Mouse (Mus musculus) regulatory T cell (primary cell): Measurements from ENCODE around the gene Mydgf.

Source experiments
- in situ Hi-C: fragments of 300-600 bp; cut with MboI, MseI; formaldehyde crosslinking; loops from one replicate; pipeline ENCODE4 v1.15.1; 2025; ENCODE audit warnings: high pct_unique_total_duplicates

The Mydgf gene

GRCm38 (mm10) chr17:56194357-56194756 lies 10.6 kb upstream of the Mydgf start:
- in situ Hi-C loops = no loop called here

GRCm38 (mm10) chr17:56191266-56191665 lies 7.5 kb upstream of the Mydgf start:
- in situ Hi-C loops = no loop called here

- in situ Hi-C loops = no loop called here
Measured at GRCm38 (mm10) chr17:56185281-56186141, 1.8 kb upstream of the Mydgf start.

GRCm38 (mm10) chr17:56182975-56183657 lies 604 bp downstream of the Mydgf start:
- in situ Hi-C loops = no loop called here

- in situ Hi-C loops = no loop called here
Measured at GRCm38 (mm10) chr17:56175416-56175815, 8.3 kb downstream of the Mydgf start.

- in situ Hi-C loops = no loop called here
Measured at GRCm38 (mm10) chr17:56173401-56174046, 10.2 kb downstream of the Mydgf start.

GRCm38 (mm10) chr17:56171881-56172280 lies 11.8 kb downstream of the Mydgf start:
- in situ Hi-C loops = no loop called here

GRCm38 (mm10) chr17:56171456-56171855 lies 12.3 kb downstream of the Mydgf start:
- in situ Hi-C loops = no loop called here

- in situ Hi-C loops = no loop called here
Measured at GRCm38 (mm10) chr17:56170636-56171035, 13.1 kb downstream of the Mydgf start.

GRCm38 (mm10) chr17:56169830-56170229 lies 13.9 kb downstream of the Mydgf start:
- in situ Hi-C loops = no loop called here

- in situ Hi-C loops = no loop called here
Measured at GRCm38 (mm10) chr17:56165671-56166070, 18.0 kb downstream of the Mydgf start.

GRCm38 (mm10) chr17:56164510-56164909 lies 19.2 kb downstream of the Mydgf start:
- in situ Hi-C loops = no loop called here

GRCm38 (mm10) chr17:56163523-56164102 lies 20.1 kb downstream of the Mydgf start:
- in situ Hi-C loops = no loop called here

GRCm38 (mm10) chr17:56162231-56162774 lies 21.4 kb downstream of the Mydgf start, which contains the start of gene Tnfaip8l1:
Tnfaip8l1 (plus strand) TSS chr17:56162477.
- in situ Hi-C loops = no loop called here

- in situ Hi-C loops = no loop called here
Measured at GRCm38 (mm10) chr17:56159729-56160128, 24.0 kb downstream of the Mydgf start.

GRCm38 (mm10) chr17:56153643-56154042 lies 30.1 kb downstream of the Mydgf start:
- in situ Hi-C loops = no loop called here

GRCm38 (mm10) chr17:56149897-56150296 lies 33.8 kb downstream of the Mydgf start:
- in situ Hi-C loops = no loop called here

GRCm38 (mm10) chr17:56148790-56149618 lies 34.7 kb downstream of the Mydgf start:
- in situ Hi-C loops = no loop called here

GRCm38 (mm10) chr17:56148280-56148679 lies 35.4 kb downstream of the Mydgf start:
- in situ Hi-C loops = no loop called here

- in situ Hi-C loops = no loop called here
Measured at GRCm38 (mm10) chr17:56147420-56147819, 36.3 kb downstream of the Mydgf start.

GRCm38 (mm10) chr17:56146131-56146530 lies 37.6 kb downstream of the Mydgf start:
- in situ Hi-C loops = no loop called here
